Mouse (Mus musculus) E14TG2a.4 (cell line): ENCODE data around the gene Myo7a.

Source experiments
- CTCF ChIP-seq: conservative IDR thresholded peaks from 2 replicates; pipeline ENCODE4 v1.5.1; 2014; ENCODE audit warnings: low read length
- NANOG ChIP-seq: IDR thresholded peaks from 2 replicates; pipeline ENCODE4 v1.6.1; 2014; ENCODE audit warnings: borderline replicate concordance, low read length, mixed read lengths
- POU5F1 ChIP-seq: IDR thresholded peaks from 2 replicates; pipeline ENCODE4 v1.6.1; 2014; ENCODE audit warnings: low read length, borderline replicate concordance

DNA sequence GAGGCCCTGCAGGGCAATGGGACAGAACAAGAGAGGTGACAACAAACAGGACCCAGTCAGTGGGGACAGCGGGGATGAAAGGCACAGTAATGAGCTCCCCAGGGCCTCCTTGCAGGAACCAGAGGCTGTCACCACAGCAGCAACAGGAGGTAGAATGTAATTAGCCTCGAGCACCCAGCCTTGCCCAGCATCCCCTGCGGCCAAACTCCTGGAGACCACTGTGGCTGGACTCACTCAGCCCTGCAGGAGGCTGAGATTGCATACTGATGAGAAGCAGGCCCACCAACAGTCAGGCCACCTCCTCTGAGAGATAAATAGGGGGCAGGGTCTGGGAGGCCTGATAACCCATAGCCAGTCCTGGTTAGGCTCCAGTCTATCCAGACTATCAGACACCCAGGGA lies 30.5 kb upstream of the Myo7a start:
- TF ChIP-seq CTCF, result no peak
- TF ChIP-seq NANOG, result no peak
- no peak for TF ChIP-seq POU5F1
